Mouse (Mus musculus) large intestine, adult 2 months (tissue): ENCODE results near the gene Gm45208. TPM values are rescaled to one million over a fixed set of nuclear protein-coding genes. Genes with fewer than 3 reads are reported as not detected.
"Not testable (repeated sequence)": the region's sequence is repeated elsewhere in the genome, so short reads cannot be mapped to it uniquely, and the experiment has no call there.

ENCODE experiments used
- DNase-seq: peaks from one replicate; pipeline ENCODE4 v3.0.0-alpha.2; 2012; ENCODE audit warnings: low read depth, low spot score
- WGBS: fragments of 180-500 bp; shearing (Covaris S2); methylation state at CpG from one replicate; pipeline ENCODE4 v1.1.7; 2018; 5-methylcytosine and 5-hydroxymethylcytosine counted together
- polyA plus RNA-seq: library from polyadenylated mRNA; depleted of rRNA; stranded (reverse); fragments of >200 nt; gene quantifications from 2 replicates; pipeline ENCODE4 v1.2.3, GENCODE M21; 2012

The Gm45208 gene
- polyA plus RNA-seq, 1 experiment = 0.10 TPM

DNA sequence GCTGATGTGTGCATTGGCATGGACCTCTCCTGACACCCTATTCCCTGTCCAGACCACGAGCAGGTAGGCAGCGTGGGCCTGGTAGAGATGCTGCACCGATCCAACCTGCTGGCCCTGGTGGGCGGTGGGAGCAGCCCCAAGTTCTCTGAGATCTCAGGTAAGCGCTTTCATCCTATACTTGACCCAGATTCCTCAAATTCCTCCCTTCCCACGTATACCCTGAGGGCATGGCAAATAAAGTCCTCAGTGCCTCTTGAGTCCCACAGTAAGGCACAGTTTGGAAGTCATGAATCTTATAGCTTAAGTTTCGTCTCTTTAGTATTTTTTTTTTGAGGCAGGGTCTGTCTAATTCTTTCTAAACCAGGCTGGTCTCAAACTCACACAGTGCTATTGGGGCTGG, 2.1 kb downstream of the Gm45208 start:
- DNase-seq = no peak
- 82% methylated on average over 7 of the region's 7 CpGs for WGBS

DNA sequence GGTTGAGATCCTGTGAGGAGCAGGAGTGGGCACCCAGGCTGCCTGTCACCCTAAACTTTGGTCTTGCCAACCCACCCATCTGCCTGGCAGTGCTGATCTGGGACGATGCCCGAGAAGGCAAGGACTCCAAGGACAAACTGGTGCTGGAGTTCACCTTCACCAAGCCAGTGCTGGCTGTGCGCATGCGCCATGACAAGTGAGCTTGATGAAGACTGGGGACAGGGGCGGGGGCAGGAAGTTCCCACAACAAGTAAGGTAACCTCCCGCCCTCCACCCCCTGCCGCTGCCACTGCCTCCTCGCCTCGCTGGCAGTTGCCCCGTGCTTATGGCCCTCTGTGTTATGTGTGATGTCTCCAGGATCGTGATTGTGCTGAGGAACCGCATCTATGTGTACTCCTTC, 3.8 kb downstream of the Gm45208 start:
- WGBS = 90% methylated on average over 12 of the region's 12 CpGs
- DNase-seq = no peak

DNA sequence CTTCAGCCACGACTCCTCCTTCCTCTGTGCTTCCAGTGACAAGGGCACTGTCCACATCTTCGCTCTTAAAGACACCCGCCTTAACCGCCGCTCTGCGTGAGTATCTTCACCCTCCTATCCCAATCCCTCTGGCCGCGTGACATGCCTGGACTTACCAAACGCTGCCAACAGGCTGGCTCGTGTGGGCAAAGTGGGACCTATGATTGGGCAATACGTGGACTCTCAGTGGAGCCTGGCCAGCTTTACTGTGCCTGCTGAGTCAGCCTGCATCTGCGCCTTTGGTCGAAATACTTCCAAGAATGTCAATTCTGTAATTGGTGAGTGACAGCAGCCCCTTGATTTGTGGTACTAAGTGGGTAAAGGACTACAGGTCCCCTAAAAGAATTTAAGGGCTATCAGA, 5.1 kb downstream of the Gm45208 start:
- DNase-seq = no peak
- 82% methylated on average over 13 of the region's 13 CpGs for WGBS

DNA sequence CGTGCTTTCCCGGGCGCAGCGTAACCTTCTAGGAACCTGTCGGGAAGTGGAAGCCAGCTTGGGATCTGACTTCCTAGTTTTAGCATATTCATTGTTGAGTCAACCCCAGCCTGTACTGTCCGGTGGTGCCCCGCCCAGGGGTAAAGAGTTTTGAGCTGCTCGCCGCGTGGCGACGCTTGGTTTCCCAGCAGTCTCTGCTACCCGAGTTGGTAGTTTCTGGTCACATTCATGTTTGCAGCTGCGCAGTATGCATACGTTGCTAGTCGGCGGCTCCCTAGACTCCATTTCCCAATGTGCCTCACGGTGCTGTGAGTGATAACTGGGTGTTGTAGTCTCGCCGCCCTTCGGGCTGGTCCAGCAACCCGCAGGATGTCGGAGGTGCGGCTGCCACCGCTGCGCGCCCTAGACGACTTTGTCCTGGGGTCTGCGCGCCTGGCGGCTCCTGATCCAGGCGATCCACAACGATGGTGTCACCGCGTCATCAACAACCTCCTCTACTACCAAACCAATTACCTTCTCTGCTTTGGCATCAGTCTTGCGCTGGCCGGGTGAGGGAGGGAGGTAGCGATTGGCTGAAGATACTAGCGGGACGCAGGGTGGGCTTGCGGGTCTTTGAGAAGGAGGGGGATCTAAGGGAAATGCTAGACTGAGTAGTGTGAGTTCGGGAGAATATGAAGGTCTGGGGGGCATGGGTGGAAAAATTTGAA, 6.3 kb downstream of the Gm45208 start, which contains the start of gene Praf2:
Gene Praf2 (plus strand): TSS at position 225 of the 707 bp plus-strand sequence.
- DNase-seq = peak; percentile 69
- WGBS = 15% methylated on average over 42 of the region's 42 CpGs

DNA sequence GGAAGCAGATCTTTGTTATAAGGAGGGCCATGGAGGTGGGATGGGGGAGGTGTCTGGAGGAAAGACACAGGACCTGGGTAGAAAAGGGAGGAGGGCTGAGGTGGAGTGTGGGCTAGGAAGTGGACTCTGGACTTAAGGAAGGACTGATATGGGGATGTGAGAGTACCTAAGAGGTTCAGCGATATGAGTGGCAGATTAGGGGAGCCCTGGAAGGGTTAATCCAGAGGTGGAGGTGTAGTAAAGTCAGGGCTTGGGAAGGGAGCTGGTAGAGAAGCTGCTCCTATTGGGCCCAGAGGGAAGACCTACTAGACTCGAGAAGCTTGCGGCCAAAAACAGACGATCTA, 6.8 kb downstream of the Gm45208 start:
- 24% methylated on average over 4 of the region's 4 CpGs for WGBS

DNA sequence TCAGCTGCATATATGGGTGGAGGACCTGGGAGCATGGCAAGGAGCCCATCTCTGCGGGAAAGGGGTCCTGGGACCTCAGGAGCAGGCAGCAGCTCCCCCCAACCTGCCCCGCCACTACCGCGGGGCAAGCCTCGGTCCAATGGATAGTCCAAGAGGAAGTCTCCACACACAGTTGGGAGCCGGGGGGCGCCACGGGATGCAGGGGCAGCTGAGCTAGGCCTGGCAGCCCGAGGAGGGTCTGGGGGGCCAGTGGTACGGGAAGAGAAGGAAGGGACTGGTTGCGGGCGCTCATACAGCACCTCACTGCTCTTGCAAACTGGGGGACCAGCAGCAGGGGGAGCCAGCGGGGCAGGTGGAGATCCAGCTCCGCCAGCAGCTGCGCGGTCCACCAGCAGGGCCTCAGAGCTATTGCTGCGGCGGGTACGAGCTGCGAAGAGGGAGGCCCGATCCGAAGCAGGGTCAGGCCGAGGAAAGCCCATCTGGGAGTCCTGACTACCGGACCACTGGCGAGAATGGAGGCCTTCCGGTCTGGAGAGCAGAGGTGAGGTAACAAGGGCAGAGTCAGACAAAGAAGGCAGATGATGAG, 11.6 kb downstream of the Gm45208 start:
- 37% methylated on average over 26 of the region's 26 CpGs for WGBS
- no peak for DNase-seq

More for the DNA sequence above, 6.8 kb downstream of the Gm45208 start:
- no peak for DNase-seq

DNA sequence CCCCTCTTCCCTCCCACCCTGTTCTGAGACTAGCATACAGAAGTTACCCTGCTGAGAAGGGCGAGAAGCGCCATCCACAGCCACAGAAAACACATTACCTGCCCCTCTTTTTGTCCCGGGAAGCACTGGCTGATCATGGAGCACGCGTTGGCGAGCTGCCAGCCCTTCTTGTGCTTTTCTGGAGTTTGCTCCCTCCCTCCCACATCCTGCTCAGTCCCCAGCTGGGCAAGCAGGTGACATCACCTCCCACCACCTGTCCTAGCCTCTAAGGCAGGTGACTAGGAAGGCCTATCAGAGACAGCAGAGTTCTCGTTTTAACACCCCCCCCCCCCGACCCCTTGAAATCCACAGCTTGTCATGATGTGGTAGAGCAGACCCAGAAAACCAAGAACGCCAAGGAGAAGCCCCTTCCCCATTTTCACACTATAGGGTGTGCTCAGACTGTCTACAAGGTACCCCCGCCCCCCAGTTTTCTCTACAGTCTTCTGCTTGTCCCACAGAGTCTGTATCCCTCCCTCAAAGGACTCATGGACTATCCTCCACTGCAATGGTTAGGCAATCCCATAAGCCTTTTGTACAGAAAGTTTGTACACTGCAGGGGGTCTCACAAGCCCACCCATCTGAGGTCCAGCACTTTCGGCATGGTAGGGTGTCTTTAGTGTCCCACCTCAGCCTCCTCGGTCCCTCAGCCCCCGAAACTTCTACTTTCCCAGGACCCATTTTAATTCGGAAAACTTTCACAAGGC, 17.5 kb downstream of the Gm45208 start:
- whole genome bisulfite sequencing = 44% methylated on average over 14 of the region's 14 CpGs
- no peak for DNase-seq

DNA sequence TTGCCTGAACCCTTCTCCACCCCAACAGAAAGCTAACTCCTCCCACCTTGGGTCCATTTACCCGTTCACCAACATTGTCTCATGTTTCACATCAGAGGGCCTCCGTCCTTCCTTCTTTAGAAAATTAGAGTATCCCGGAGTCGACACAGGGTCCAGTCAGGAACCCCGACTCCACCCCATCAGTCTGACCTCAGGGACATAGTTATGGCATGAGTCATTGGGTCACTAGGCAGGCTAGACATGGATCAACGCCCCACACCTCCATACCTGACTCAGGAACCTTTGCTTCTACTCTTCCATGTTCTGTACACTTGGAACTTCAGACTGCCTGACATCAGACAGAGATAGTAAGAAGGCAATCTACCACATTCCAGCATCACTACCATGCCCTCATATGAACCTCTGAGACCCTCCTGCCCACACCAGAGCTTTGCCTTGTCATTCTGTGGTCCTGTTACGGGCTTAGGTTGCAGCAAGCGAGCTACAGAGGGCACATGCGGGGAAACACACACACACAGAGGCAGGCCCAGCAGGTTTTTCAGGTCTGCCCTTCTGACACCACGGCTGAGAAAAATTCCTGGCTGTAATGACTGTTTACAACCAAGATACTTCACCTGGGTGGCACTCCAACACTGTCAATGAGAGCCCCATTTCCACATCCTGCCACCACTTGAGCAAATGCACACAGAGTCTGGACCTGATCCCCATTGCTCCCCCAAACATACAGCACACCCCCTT, 18.2 kb downstream of the Gm45208 start:
- 30% methylated on average over 10 of the region's 10 CpGs for WGBS
- no peak for DNase-seq

DNA sequence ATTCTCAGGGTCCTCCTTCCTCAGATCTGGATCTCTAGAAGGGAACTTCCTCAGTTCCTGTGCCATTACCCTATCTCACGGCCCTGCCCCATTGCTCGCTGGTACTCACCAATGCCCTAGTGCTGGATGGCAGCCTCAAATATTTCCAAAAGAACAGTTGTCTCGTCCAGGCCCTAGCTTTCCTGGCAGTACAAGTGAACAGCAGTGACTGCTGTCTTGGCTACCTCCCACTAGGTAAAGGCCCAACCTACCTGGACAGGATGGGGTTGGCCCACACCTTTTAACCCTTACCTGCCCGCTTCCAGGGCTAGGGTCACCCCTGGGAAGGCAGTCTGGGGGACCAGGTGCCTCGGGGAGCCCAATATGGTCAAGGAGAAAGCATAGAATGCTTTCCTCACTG, 19.1 kb downstream of the Gm45208 start:
- no peak for DNase-seq
- WGBS = 55% methylated on average over 5 of the region's 5 CpGs

DNA sequence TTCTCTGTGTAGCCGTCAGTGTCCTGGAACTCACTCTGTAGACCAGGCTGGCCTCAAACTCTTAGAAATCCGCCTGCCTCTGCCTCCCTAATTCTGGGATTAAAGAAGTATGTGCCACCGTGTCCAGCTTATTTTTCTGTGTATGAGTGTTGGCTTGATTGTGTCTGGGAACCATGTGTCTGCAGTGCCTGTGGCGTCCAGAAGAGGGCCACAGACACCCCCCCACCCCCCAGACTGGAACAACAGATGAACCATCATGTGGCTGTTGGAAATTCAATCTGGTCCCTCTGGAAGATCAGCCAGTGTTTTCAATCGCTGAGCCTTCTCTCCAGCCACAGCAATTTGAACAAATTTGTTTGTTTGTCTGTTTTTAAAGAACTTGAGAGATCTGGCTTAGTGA, 21.4 kb downstream of the Gm45208 start:
- WGBS = 55% methylated on average over 5 of the region's 5 CpGs
- DNase-seq = no peak

DNA sequence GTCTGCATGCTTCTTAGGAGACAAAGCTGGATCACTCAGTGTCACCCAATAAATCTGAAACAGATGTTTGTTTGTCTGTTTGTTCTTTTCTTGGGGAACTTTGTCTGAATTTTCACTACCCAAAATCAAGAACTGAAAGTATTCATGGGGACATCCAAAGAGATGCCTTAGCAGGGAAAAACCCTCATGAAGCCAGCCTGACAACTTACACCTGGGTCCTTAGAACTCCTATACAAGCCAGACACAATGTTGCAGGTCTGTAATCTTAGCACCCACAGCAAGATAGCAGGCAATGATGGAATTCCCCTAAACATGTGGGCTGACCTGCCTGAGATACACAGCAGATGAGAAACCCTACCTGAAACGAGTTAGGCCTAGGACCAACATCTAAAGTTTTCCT, 22.9 kb downstream of the Gm45208 start:
- 30% methylated on average over 1 of the region's 1 CpGs for WGBS

DNA sequence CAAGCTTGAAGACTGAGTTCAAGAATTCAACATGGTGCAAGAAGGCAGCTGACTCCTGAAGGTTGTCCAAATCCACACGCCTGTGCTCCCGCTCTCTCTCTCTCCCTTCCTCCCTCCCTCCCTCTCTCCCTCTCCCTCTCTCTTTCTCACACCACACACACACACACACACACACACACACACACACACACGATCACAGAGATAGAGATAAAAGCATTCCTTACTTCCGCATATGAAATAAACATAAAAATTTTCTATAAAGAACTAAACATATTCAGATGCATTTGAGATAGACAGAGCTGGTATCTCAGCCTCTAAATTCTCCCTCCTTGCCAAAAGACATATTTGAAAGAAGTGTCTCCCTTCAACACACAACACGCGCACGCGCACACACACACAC, 23.4 kb downstream of the Gm45208 start:
- DNase-seq = no peak
- 87% methylated on average over 8 of the region's 8 CpGs for WGBS

More for the DNA sequence above, 22.9 kb downstream of the Gm45208 start:
- DNase-seq = no peak

DNA sequence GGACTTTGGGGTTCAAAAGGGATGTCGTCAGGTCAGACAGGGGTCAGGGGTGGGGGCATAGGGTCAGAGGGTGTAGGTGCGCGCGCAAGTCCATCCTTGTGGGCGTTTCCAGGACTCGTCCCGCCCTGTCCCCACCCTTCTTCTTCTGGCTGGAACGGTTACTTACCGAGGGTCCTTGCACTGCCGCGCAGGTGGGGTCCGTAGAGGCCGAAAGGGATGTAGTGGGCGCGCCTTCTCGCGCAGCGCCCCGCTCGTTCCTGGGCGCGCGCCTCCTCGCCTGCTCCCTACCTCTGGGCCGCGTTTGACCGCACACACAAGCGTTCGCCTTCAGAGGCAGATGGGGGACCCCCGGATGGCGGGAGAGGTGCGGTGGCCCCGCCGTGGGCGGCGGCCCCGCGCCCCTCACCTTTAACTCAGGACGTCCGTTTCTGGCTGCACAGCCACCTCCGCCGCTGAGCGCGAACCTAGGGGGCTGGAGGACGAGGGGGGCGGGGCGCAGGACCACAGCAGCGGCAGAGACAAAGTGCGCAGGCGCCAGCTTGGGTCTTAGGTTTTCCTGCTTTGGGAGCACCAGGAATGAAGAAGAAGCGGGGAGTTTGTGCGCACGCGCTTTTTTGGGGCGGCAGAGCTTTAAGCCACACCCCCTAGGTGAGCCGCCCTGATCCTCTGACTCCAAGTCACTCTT, 28.5 kb downstream of the Gm45208 start, which contains the start of gene Ccdc120:
Gene Ccdc120 (minus strand): TSS at position 474 of the 685 bp plus-strand sequence.
- DNase-seq = no peak
- 15% methylated on average over 44 of the region's 56 CpGs for WGBS

DNA sequence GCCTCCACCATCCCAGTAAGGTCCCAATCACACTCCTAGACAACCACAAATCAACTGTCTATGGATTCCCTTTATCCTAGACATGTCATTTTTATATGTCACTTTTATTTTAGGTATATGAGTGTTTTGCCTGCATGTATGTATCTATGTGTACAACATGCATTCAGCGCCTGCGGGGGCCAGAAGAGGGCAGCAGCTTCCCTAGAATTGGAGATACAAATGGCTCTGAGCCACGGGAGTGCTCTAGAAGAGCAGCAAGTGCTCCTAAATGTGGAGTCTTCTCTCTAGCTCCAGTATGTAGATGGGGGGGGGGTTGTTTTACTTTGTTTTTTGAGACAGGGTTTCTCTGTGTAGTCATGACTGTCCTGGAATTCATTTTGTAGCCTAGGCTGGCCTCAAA, 31.6 kb downstream of the Gm45208 start:
- DNase-seq = not testable (repeated sequence)
- 17% methylated on average over 3 of the region's 3 CpGs for WGBS

DNA sequence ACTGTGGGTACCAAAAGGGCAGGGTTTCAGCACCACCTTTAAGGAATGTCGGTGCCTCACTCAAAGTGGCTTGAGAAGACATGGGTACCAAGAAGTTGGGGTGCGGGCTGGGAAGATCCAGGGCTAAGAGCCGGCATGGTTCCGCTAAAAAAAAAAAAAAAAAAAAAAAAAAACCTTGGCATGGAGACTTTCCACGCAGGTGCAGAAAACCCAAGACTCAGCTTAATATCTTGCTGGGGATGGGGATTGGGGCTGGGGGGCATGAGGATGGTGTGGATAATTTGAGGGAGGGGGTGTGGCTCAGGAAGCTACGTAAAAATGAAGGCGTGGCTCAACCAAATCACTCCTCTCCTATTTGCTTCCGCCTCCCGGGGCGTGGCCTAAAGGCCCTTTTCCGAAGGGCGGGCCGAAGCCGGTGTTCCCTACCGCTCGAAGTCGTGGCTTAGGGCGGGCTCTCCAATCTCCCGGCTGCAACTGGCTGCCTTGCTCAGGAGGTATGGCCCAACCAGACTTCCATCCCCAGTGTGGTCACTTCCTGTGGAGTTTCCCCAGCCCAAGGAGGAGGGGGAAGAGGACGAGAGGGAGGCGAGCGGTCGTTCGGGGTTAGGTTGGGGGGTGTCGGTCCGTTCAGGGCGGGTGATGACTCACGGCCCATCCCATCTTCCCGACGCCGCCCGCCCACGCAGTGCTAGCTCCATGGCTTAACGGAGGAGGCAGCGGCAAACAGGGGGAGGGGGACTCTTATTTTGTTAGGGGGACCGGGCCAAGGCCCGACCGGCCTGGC, 40.3 kb downstream of the Gm45208 start, which contains the start of gene Tfe3:
Gene Tfe3 (plus strand): TSS at position 424 of the 784 bp plus-strand sequence.
- peak; percentile 70 for DNase-seq
- 17% methylated on average over 38 of the region's 38 CpGs for WGBS

DNA sequence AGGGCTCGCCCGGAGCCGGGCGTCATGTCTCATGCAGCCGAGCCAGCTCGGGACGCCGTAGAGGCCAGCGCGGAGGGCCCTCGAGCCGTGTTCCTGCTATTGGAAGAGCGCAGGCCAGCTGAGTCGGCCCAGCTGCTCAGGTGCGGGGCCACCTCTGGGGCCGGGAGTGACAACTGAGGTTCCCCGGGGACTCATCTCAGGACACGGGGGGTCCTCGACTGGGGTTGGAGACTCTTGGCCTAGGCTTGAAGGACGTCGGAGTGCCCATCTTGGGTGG, 40.8 kb downstream of the Gm45208 start:
- DNase-seq = no peak
- 21% methylated on average over 21 of the region's 21 CpGs for WGBS

DNA sequence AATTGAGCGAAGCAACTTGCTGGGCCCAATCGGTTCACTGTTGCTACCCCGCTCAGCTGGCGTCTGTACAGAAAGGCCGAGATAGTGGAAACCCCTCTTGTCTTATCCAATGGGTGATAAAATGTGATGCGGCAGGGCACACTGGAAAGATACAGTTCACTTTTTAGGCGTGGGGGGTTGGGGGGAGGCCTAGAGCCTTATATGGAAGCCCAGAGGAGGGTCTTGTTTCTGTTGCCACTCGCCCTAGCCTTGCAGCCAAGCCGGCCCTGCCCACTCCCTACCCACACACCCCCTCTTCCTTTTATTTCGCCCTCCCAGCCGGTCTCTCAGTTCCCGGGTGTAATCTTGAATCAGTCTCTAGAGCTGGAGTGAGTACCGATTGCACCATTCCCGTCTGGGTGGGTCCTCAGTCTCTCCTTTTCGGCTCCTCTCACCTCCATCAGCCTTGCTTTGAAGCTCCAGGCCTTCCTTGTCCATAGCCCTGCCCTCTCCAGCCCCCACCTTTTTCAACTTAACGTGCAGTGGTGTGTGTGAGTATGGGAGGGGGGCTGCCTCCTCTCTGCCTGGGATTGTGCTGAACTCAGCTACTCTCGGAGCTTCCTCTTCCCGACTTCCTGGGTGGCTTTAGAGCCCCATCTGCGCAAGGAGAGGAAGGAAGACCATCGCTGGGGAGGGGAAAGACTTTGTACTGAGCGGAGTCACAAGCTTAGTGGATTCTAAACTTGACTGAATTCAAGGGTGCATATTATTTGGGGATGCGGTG, 41.8 kb downstream of the Gm45208 start:
- DNase-seq = no peak
- 18% methylated on average over 22 of the region's 22 CpGs for WGBS

DNA sequence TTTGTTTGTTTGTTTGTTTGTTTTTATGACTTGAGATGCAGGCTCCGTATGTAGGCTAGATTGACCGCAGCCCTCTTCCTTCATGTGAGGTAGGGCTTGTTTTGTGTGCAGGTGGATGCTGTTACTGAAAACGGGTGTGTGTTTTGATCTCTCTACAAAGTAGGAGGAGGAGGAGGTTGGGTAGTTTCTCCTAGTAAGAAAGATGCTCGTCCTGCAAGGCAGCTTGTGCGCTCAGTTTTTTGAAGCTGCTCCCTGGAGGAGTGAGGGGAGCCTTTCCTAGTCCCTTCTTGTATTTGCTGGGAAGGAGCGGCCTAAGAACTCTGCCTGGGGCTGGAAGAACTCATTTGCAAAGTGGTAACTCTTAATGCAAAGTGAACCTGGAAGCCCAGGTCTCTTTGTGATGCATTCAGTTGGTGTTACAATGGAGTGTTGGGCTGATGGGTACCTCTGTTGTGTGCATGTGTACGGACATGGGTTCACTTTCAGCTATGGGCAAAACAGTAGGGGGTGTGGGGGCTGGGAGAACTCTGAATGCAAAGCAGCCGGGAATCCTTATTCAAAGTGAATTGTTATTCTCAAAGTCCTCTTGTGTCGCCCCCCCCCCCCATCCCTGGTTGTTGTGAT, 42.7 kb downstream of the Gm45208 start:
- 35% methylated on average over 9 of the region's 9 CpGs for WGBS
- DNase-seq = no peak
